Mouse (Mus musculus): Measurements from ENCODE around the gene Rps6kl1. TPM values are rescaled to one million over a fixed set of nuclear protein-coding genes. Genes with fewer than 3 reads are reported as not detected.

Rps6kl1 gene
- polyA plus RNA-seq, 1 experiment from 2014 or later = 0.60 TPM

- TF ChIP-seq CTCF (IDR thresholded peaks at IDR 0.05) = no peak
- ATAC-seq = no peak
- no peak for DNase-seq (ENCODE audit: low read depth, low spot score)
- in situ Hi-C loops (cut with MboI; ENCODE audit: low pct_unique_long_range_greater_than_20kb) = no loop called here
- no peaks in the 10 kb centered on the region for H3K27me3 ChIP-seq
- ChIA-PET POLR2A (no interaction called here), CTCF (interaction anchor here (1.1 to 1.7 kb wide), 3 partner anchors 13 to 139 kb away, joined by 3 to 7 read pairs (median 4); no protein-coding TSS in a partner anchor)
Measured at GRCm38 (mm10) chr12:85166631-85167030, 15.6 kb upstream of the Rps6kl1 start.

- H3K27me3 ChIP-seq = no peaks in the 10 kb centered on the region
- ChIA-PET CTCF (no interaction called here), POLR2A (no interaction called here)
- no peak for ATAC-seq
- TF ChIP-seq CTCF (IDR thresholded peaks at IDR 0.05) = no peak
- no peak for DNase-seq (ENCODE audit: low read depth, low spot score)
- in situ Hi-C loops (cut with MboI; ENCODE audit: low pct_unique_long_range_greater_than_20kb) = no loop called here
Measured at GRCm38 (mm10) chr12:85164996-85165395, 13.9 kb upstream of the Rps6kl1 start.

GRCm38 (mm10) chr12:85159592-85159991 is 8.5 kb upstream of the Rps6kl1 start:
- POLR2A ChIA-PET = no interaction called here

GRCm38 (mm10) chr12:85158801-85159200 is 7.7 kb upstream of the Rps6kl1 start:
- TF ChIP-seq CTCF (IDR thresholded peaks at IDR 0.05) = no peak
- POLR2A ChIA-PET = no interaction called here
- no peak for DNase-seq (ENCODE audit: low read depth, low spot score)
- ATAC-seq = no peak
- in situ Hi-C loops (cut with MboI; ENCODE audit: low pct_unique_long_range_greater_than_20kb) = no loop called here
- CTCF ChIA-PET = no interaction called here
- no peaks in the 10 kb centered on the region for H3K27me3 ChIP-seq

More at GRCm38 (mm10) chr12:85159592-85159991, 8.5 kb upstream of the Rps6kl1 start:
- DNase-seq (ENCODE audit: low read depth, low spot score) (no peak), ATAC-seq (no peak)
- CTCF ChIA-PET = no interaction called here
- H3K27me3 ChIP-seq = no peaks in the 10 kb centered on the region
- in situ Hi-C loops (cut with MboI; ENCODE audit: low pct_unique_long_range_greater_than_20kb) = no loop called here
- TF ChIP-seq CTCF (IDR thresholded peaks at IDR 0.05) = no peak

GRCm38 (mm10) chr12:85157797-85158460 is 6.9 kb upstream of the Rps6kl1 start:
- in situ Hi-C loops (cut with MboI; ENCODE audit: low pct_unique_long_range_greater_than_20kb) = no loop called here
- ChIA-PET POLR2A (no interaction called here), CTCF (no interaction called here)
- no peaks in the 10 kb centered on the region for H3K27me3 ChIP-seq
- no peak for ATAC-seq
- no peak for DNase-seq (ENCODE audit: low read depth, low spot score)
- no peak for TF ChIP-seq CTCF (IDR thresholded peaks at IDR 0.05)

- in situ Hi-C loops (cut with MboI; ENCODE audit: low pct_unique_long_range_greater_than_20kb) = no loop called here
Measured at GRCm38 (mm10) chr12:85156324-85156723, 5.3 kb upstream of the Rps6kl1 start.

GRCm38 (mm10) chr12:85153011-85153410 is 1.9 kb upstream of the Rps6kl1 start:
- no peak for ATAC-seq
- CTCF ChIA-PET = interaction anchor here (1.2 kb wide), 1 partner anchor 13 kb away, joined by 4 read pairs; no protein-coding TSS in a partner anchor
- TF ChIP-seq CTCF (IDR thresholded peaks at IDR 0.05) = no peak
- in situ Hi-C loops (cut with MboI; ENCODE audit: low pct_unique_long_range_greater_than_20kb) = no loop called here
- H3K27me3 ChIP-seq = no peaks in the 10 kb centered on the region
- POLR2A ChIA-PET = no interaction called here
- DNase-seq (ENCODE audit: low read depth, low spot score) = no peak

More at GRCm38 (mm10) chr12:85156324-85156723, 5.3 kb upstream of the Rps6kl1 start:
- no peak for TF ChIP-seq CTCF (IDR thresholded peaks at IDR 0.05)
- ChIA-PET CTCF (no interaction called here), POLR2A (no interaction called here)
- ATAC-seq (no peak), DNase-seq (ENCODE audit: low read depth, low spot score) (no peak)
- no peaks in the 10 kb centered on the region for H3K27me3 ChIP-seq

GRCm38 (mm10) chr12:85150321-85151001 is 603 bp downstream of the Rps6kl1 start:
- no peaks in the 10 kb centered on the region for H3K27me3 ChIP-seq
- no peak for DNase-seq (ENCODE audit: low read depth, low spot score)
- TF ChIP-seq CTCF (IDR thresholded peaks at IDR 0.05) = no peak
- POLR2A ChIA-PET = no interaction called here
- in situ Hi-C loops (cut with MboI; ENCODE audit: low pct_unique_long_range_greater_than_20kb) = no loop called here
- CTCF ChIA-PET = interaction anchor here (1.1 to 1.3 kb wide), 2 partner anchors 13 to 136 kb away, joined by 3 read pairs; no protein-coding TSS in a partner anchor
- ATAC-seq = no peak

- no peaks in the 10 kb centered on the region for H3K27me3 ChIP-seq
- TF ChIP-seq CTCF (IDR thresholded peaks at IDR 0.05) = no peak
- ChIA-PET POLR2A (no interaction called here), CTCF (interaction anchor here (2.8 kb wide), 1 partner anchor 158 kb away, joined by 9 read pairs; no protein-coding TSS in a partner anchor)
- in situ Hi-C loops (cut with MboI; ENCODE audit: low pct_unique_long_range_greater_than_20kb) = no loop called here
- ATAC-seq = no peak
- DNase-seq (ENCODE audit: low read depth, low spot score) = no peak
Measured at GRCm38 (mm10) chr12:85146881-85147280, 4.2 kb downstream of the Rps6kl1 start.

GRCm38 (mm10) chr12:85146355-85146754 is 4.7 kb downstream of the Rps6kl1 start:
- DNase-seq (ENCODE audit: low read depth, low spot score) (no peak), ATAC-seq (no peak)
- no peak for TF ChIP-seq CTCF (IDR thresholded peaks at IDR 0.05)
- in situ Hi-C loops (cut with MboI; ENCODE audit: low pct_unique_long_range_greater_than_20kb) = no loop called here
- ChIA-PET CTCF (interaction anchor here (2.8 kb wide), 1 partner anchor 159 kb away, joined by 9 read pairs; no protein-coding TSS in a partner anchor), POLR2A (no interaction called here)
- no peaks in the 10 kb centered on the region for H3K27me3 ChIP-seq

- no peaks in the 10 kb centered on the region for H3K27me3 ChIP-seq
- in situ Hi-C loops (cut with MboI; ENCODE audit: low pct_unique_long_range_greater_than_20kb) = no loop called here
- ChIA-PET CTCF (interaction anchor here (1.1 to 2.8 kb wide), 2 partner anchors 21 to 160 kb away, joined by 3 to 9 read pairs; no protein-coding TSS in a partner anchor), POLR2A (no interaction called here)
- no peak for DNase-seq (ENCODE audit: low read depth, low spot score)
- no peak for ATAC-seq
- TF ChIP-seq CTCF (IDR thresholded peaks at IDR 0.05) = no peak
Measured at GRCm38 (mm10) chr12:85145630-85146029, 5.4 kb downstream of the Rps6kl1 start.

Measured in Patski (cell line).